Mouse (Mus musculus): ENCODE results near the gene Tmx4.

DNA sequence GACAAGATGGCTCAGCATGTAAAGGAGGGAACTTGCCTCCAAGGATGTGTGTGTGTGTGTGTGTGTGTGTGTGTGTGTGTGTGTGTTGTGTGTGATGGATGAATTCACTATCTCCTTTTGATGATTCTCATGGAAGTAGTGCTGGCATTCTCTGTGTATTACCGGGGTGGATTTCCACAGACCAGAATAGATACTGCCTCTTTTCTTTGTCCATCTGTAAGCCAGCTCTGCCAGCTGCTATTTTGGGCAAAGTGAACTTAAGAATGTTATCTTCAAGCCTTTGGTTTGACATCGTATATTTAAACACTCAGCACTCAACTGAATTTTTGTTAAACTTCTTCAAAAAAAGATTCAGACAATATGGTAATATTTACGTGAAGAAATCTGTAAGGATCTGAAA is 5.1 kb upstream of the Tmx4 start:
- no peak for TF ChIP-seq CTCF (IDR thresholded peaks at IDR 0.05; ENCODE audit: borderline replicate concordance, extremely low read depth, insufficient read depth, insufficient read length)
- no peak for TF ChIP-seq POLR2A (IDR thresholded peaks at IDR 0.05; ENCODE audit: borderline replicate concordance, extremely low read depth, insufficient read depth, insufficient read length, poor library complexity, severe bottlenecking)
